Mouse (Mus musculus): ENCODE data around the gene Olfr521.
"Not testable (repeated sequence)": the region's sequence is repeated elsewhere in the genome, so short reads cannot be mapped to it uniquely, and the experiment has no call there.

Olfr521 gene

GRCm38 (mm10) chr7:99807043-99807442 is 43.7 kb downstream of the Olfr521 start:
- DNase-seq (ENCODE audit: extremely low spot score): not testable (repeated sequence)

- no peak for DNase-seq (ENCODE audit: extremely low spot score)
Measured at GRCm38 (mm10) chr7:99810814-99811213, 47.5 kb downstream of the Olfr521 start.

GRCm38 (mm10) chr7:99811661-99812060 is 48.4 kb downstream of the Olfr521 start:
- DNase-seq (ENCODE audit: extremely low spot score): no peak

- DNase-seq (ENCODE audit: extremely low spot score): no peak
Measured at GRCm38 (mm10) chr7:99813394-99813793, 50.1 kb downstream of the Olfr521 start.

GRCm38 (mm10) chr7:99818181-99818725 is 54.9 kb downstream of the Olfr521 start:
- DNase-seq (ENCODE audit: extremely low spot score): not testable (repeated sequence)
